8 mouse cellular contexts compared by ENCODE assay signal in genomic region chr1:156263352-156263751, GRCm38 (mm10). TPM values are rescaled to one million over a fixed set of nuclear protein-coding genes. Genes with fewer than 3 reads are reported as not detected.
DNase-seq lines count a peak whose midpoint lies in the region; ATAC-seq and TF ChIP-seq lines count a peak whose summit lies in the region.

No protein-coding gene starts in this region.

- 43% methylated on average over 2 of the region's 2 CpGs for WGBS in midbrain, embryonic 11.5 days
- WGBS in midbrain, embryonic 13.5 days = 47% methylated on average over 2 of the region's 2 CpGs
- 45% methylated on average over 2 of the region's 2 CpGs for WGBS in kidney, embryonic 14.5 days
- WGBS in limb, embryonic 14.5 days = 46% methylated on average over 2 of the region's 2 CpGs

- H3K4me2 ChIP-seq in midbrain, embryonic 11.5 days = no peak overlapping the region
- H3K4me2 ChIP-seq in midbrain, embryonic 13.5 days (replicated peaks) = no peak overlapping the region
- H3K4me2 ChIP-seq in kidney, embryonic 14.5 days (replicated peaks; ENCODE audit: low read depth, low read length) = no peak overlapping the region
- no peak overlapping the region for H3K4me2 ChIP-seq in limb, embryonic 14.5 days (replicated peaks; ENCODE audit: low read depth, low read length, severe bottlenecking)

- no peaks in the 10 kb centered on the region for H3K4me1 ChIP-seq in midbrain, embryonic 11.5 days (ENCODE audit: control insufficient read depth, insufficient read depth, low read length)
- no peaks in the 10 kb centered on the region for H3K4me1 ChIP-seq in midbrain, embryonic 13.5 days (replicated peaks)
- no peaks in the 10 kb centered on the region for H3K4me1 ChIP-seq in kidney, embryonic 14.5 days (ENCODE audit: control insufficient read depth, insufficient read depth, low read length)
- no peaks in the 10 kb centered on the region for H3K4me1 ChIP-seq in limb, embryonic 14.5 days (ENCODE audit: control insufficient read depth, insufficient read depth, low read length)

- H3K9ac ChIP-seq in midbrain, embryonic 11.5 days (ENCODE audit: low read length) = no peak overlapping the region
- no peak overlapping the region for H3K9ac ChIP-seq in midbrain, embryonic 13.5 days (replicated peaks)
- H3K9ac ChIP-seq in kidney, embryonic 14.5 days (ENCODE audit: low read depth, low read length) = no peak overlapping the region
- no peak overlapping the region for H3K9ac ChIP-seq in limb, embryonic 14.5 days (ENCODE audit: low read depth, low read length, severe bottlenecking)

- H3K4me3 ChIP-seq in midbrain, embryonic 11.5 days (ENCODE audit: low read depth, low read length) = no peak overlapping the region
- H3K4me3 ChIP-seq in midbrain, embryonic 13.5 days (replicated peaks) = no peak overlapping the region
- H3K4me3 ChIP-seq in kidney, embryonic 14.5 days (ENCODE audit: low read length) = no peak overlapping the region
- no peak overlapping the region for H3K4me3 ChIP-seq in limb, embryonic 14.5 days (replicated peaks; ENCODE audit: low read length)

- no peak overlapping the region for H3K27ac ChIP-seq in midbrain, embryonic 11.5 days (ENCODE audit: low read depth, low read length)
- H3K27ac ChIP-seq in midbrain, embryonic 13.5 days = no peak overlapping the region
- H3K27ac ChIP-seq in kidney, embryonic 14.5 days (ENCODE audit: low read depth, low read length) = no peak overlapping the region
- no peak overlapping the region for H3K27ac ChIP-seq in limb, embryonic 14.5 days (replicated peaks; ENCODE audit: low read depth, low read length)

- no peak for TF ChIP-seq POLR2A in limb, embryonic 14.5 days (IDR thresholded peaks at IDR 0.05; ENCODE audit: borderline replicate concordance, extremely low read depth, insufficient read depth, insufficient read length)

- no peaks in the 10 kb centered on the region; the same call in 1 of the 2 replicates for H3K27me3 ChIP-seq in midbrain, embryonic 11.5 days (ENCODE audit: control insufficient read depth, insufficient read depth, low read length)
- no peaks in the 10 kb centered on the region for H3K27me3 ChIP-seq in midbrain, embryonic 13.5 days
- no peaks in the 10 kb centered on the region for H3K27me3 ChIP-seq in kidney, embryonic 14.5 days (ENCODE audit: control insufficient read depth, insufficient read depth, low read length)
- no peaks in the 10 kb centered on the region for H3K27me3 ChIP-seq in limb, embryonic 14.5 days (ENCODE audit: control insufficient read depth, insufficient read depth, low read length)

- no peaks in the 10 kb centered on the region for H3K36me3 ChIP-seq in midbrain, embryonic 11.5 days (ENCODE audit: control insufficient read depth, insufficient read depth, low read length)
- no peaks in the 10 kb centered on the region for H3K36me3 ChIP-seq in midbrain, embryonic 13.5 days
- H3K36me3 ChIP-seq in kidney, embryonic 14.5 days (ENCODE audit: control insufficient read depth, insufficient read depth, low read length) = no peaks in the 10 kb centered on the region
- H3K36me3 ChIP-seq in limb, embryonic 14.5 days (ENCODE audit: control insufficient read depth, insufficient read depth, low read length) = no peaks in the 10 kb centered on the region

- ATAC-seq in midbrain, embryonic 11.5 days (ENCODE audit: low FRiP score) = no peak
- no peak for ATAC-seq in midbrain, embryonic 13.5 days
- ATAC-seq in kidney, embryonic 14.5 days (ENCODE audit: low FRiP score, low TSS enrichment) = 0 out of 2 replicates have a peak, but pooled peaks have one; percentile 52
- ATAC-seq in limb, embryonic 14.5 days (ENCODE audit: low FRiP score, low read depth) = no peak

- no peaks in the 10 kb centered on the region for H3K9me3 ChIP-seq in midbrain, embryonic 11.5 days (ENCODE audit: control insufficient read depth, low read length)
- H3K9me3 ChIP-seq in midbrain, embryonic 13.5 days = no peaks in the 10 kb centered on the region
- no peaks in the 10 kb centered on the region for H3K9me3 ChIP-seq in kidney, embryonic 14.5 days (ENCODE audit: control insufficient read depth, low read length)
- no peaks in the 10 kb centered on the region for H3K9me3 ChIP-seq in limb, embryonic 14.5 days (ENCODE audit: control insufficient read depth, low read length)

- peak; percentile 97 for DNase-seq in midbrain, embryonic 11.5 days (ENCODE audit: low spot score, missing footprints)
- peak; percentile 10 to 44 for DNase-seq in adrenal gland, postnatal 4 days (ENCODE audit: low spot score in 2 of 2)
- peak; percentile 68 for DNase-seq in embryo, embryonic 9.5 days (ENCODE audit: extremely low spot score)
- peak; percentile 50 for DNase-seq in limb, embryonic 14.5 days (ENCODE audit: low spot score)
- peak; percentile 33 for DNase-seq in right cerebral cortex, adult 18-20 months
- DNase-seq in yolk sac, embryonic 10.5 days (ENCODE audit: low spot score) = peak; percentile 29

RNA-seq across cellular contexts. Expression of gene Tdrd5, which starts 40.1 kb away (rescaled TPM):
- polyA plus RNA-seq in midbrain, embryonic 11.5 days (2014; fragmentation: Nextera tagmentation; extraction: Ambion mirVana) = 0.37 TPM in 1 of 2 replicates, not detected in the other
- polyA plus RNA-seq in midbrain, embryonic 13.5 days (2015; fragmentation: Nextera tagmentation; extraction: Ambion mirVana) = 0.27 TPM in 2 replicates
- total RNA-seq in adrenal gland, postnatal 4 days (2021) = under 1 TPM; 0.08 to 0.90 TPM
- polyA plus RNA-seq in kidney, embryonic 14.5 days (2014; fragmentation: Nextera tagmentation; extraction: Ambion mirVana) = 0.84 and 2.7 TPM in 2 replicates
- polyA plus RNA-seq in limb, embryonic 14.5 days (2012; rRNA removed) = 0.20 and 0.22 TPM in 2 replicates
- polyA plus RNA-seq in limb, embryonic 14.5 days (2014; fragmentation: Nextera tagmentation; extraction: Ambion mirVana) = 0.12 and 0.36 TPM in 2 replicates

RNA-seq across cellular contexts. Expression of gene Nphs2, which starts 47.2 kb away (rescaled TPM):
- 0.08 and 0.15 TPM in 2 replicates for polyA plus RNA-seq in midbrain, embryonic 11.5 days (2014; fragmentation: Nextera tagmentation; extraction: Ambion mirVana)
- 0.28 TPM in 1 of 2 replicates, not detected in the other for polyA plus RNA-seq in midbrain, embryonic 13.5 days (2015; fragmentation: Nextera tagmentation; extraction: Ambion mirVana)
- total RNA-seq in adrenal gland, postnatal 4 days (2021) = 1 to 10 TPM in 1 of 2 experiments, under 1 TPM in 1; 0.48 to 9.7 TPM
- polyA plus RNA-seq in kidney, embryonic 14.5 days (2014; fragmentation: Nextera tagmentation; extraction: Ambion mirVana) = 5.0 and 15.5 TPM in 2 replicates
- polyA plus RNA-seq in limb, embryonic 14.5 days (2012; rRNA removed) = 0.03 and 0.08 TPM in 2 replicates
- 0.10 and 0.23 TPM in 2 replicates for polyA plus RNA-seq in limb, embryonic 14.5 days (2014; fragmentation: Nextera tagmentation; extraction: Ambion mirVana)

RNA-seq across cellular contexts. Expression of gene Fam163a, which starts 58.5 kb away (rescaled TPM):
- polyA plus RNA-seq in midbrain, embryonic 11.5 days (2014; fragmentation: Nextera tagmentation; extraction: Ambion mirVana) = 5.8 and 6.8 TPM in 2 replicates
- polyA plus RNA-seq in midbrain, embryonic 13.5 days (2015; fragmentation: Nextera tagmentation; extraction: Ambion mirVana) = 8.4 and 12.4 TPM in 2 replicates
- 10 to 100 TPM; 22.8 to 25.6 TPM for total RNA-seq in adrenal gland, postnatal 4 days (2021)
- polyA plus RNA-seq in kidney, embryonic 14.5 days (2014; fragmentation: Nextera tagmentation; extraction: Ambion mirVana) = 0.13 and 0.23 TPM in 2 replicates
- polyA plus RNA-seq in limb, embryonic 14.5 days (2012; rRNA removed) = 0.96 and 1.1 TPM in 2 replicates
- 1.0 and 2.2 TPM in 2 replicates for polyA plus RNA-seq in limb, embryonic 14.5 days (2014; fragmentation: Nextera tagmentation; extraction: Ambion mirVana)

Comparison
In these comparisons a context has a peak if more than half of its experiments do, and no peak if none do; other contexts are left out.
1. DNase-seq: peak in every context shown above with its lines; median percentile 97 in midbrain, embryonic 11.5 days; 68 in embryo, embryonic 9.5 days; 50 in limb, embryonic 14.5 days; 33 in right cerebral cortex, adult 18-20 months; 29 in yolk sac, embryonic 10.5 days; 27 in adrenal gland, postnatal 4 days.